Mouse (Mus musculus): ENCODE data around the gene Hc.
A peak's percentile ranks its signal among the peaks of the same experiment; 100 is the strongest.

Hc gene

GRCm38 (mm10) chr2:34976945-34977658, 84.1 kb downstream of the Hc start:
- DNase-seq (ENCODE audit: low spot score): no peak

GRCm38 (mm10) chr2:34976447-34976846, 84.8 kb downstream of the Hc start:
- no peak for DNase-seq (ENCODE audit: low spot score)

DNA sequence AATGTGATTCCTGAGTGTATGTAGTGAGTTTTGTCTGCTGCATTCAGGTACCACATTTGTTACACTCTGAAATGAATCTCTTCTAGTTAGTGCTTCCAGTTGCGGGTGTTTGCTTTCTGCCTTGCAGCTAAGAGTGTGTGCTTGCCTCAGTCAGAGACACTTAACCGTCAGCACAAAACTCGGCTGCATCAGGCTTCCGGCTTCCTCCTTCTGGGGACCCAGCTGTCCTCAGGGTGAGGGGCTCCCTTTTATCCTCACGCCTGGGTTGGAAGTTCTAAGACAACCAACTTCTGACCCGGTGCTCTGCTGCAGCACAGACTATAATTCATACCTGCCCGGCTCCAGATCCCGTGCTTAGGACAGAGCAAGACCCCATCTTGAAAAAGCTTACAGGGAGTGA, 88.2 kb downstream of the Hc start:
- DNase-seq (ENCODE audit: low spot score): no peak

DNA sequence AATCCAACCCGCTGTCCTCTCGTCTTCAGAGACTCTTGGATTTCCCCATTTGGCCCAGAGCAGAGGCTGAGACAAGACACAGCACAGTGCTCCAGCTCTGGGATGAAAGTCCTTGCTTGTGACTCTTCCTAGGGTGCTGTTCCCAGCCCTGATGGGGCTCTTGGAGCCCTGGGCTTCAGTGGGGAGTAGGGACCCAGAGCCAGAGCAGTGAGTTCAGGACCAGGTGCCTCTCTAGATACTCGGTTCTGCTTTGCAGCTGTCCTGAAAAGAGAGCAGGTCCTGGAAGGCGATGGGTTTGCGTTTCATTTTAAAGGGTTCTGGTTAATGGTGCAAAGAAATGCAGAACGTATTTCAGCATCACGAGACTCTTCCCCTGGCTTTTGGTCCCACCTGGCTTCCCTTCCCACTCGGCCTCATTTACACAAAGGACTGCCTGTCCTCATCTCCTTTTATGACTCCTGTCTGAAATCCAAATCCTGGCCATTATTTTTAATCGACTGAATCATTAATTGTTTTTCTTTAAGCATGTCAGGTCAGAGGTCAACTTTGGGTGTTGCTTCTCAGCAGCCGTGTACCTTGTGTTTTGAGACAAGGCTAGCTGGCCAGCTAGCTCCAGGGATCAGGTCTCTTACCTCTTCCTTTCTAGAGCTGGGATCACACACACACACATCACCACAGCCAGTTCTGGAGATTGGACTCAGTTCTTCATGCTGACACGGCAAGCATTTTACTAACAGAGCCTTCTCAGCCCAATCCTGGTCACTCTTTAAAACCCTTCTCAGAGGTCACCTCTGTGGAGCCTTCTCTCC, 90.0 kb downstream of the Hc start:
- no peak for DNase-seq (ENCODE audit: low spot score)

GRCm38 (mm10) chr2:34970092-34970750, 91.0 kb downstream of the Hc start:
- peak; percentile 63 for DNase-seq (ENCODE audit: low spot score)

- DNase-seq (ENCODE audit: low spot score): no peak
These were observed 92.1 kb downstream of the Hc start for GRCm38 (mm10) chr2:34969166-34969565.

GRCm38 (mm10) chr2:34966243-34966934, 94.8 kb downstream of the Hc start:
- no peak for DNase-seq (ENCODE audit: low spot score)

DNA sequence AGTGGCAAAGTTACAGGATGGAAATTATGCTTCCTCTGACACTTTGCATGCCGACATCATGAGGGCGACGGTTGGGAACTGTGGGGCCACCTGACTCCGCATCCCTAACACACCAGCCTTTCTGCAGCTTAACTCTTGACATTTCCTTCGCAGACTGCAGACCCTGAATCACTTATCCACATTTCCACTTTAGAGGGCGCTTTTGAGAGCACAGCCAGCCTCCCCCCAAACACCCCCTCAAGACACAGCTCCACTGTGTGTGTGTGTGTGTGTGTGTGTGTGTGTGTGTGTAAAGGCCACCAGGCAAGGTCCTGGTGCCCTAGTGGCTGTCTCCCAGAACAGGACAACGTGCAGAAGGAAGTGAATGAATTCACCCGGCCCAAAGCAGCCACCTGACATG, 95.4 kb downstream of the Hc start:
- DNase-seq (ENCODE audit: low spot score): no peak

GRCm38 (mm10) chr2:34965293-34965692, 95.9 kb downstream of the Hc start:
- DNase-seq (ENCODE audit: low spot score): no peak

DNA sequence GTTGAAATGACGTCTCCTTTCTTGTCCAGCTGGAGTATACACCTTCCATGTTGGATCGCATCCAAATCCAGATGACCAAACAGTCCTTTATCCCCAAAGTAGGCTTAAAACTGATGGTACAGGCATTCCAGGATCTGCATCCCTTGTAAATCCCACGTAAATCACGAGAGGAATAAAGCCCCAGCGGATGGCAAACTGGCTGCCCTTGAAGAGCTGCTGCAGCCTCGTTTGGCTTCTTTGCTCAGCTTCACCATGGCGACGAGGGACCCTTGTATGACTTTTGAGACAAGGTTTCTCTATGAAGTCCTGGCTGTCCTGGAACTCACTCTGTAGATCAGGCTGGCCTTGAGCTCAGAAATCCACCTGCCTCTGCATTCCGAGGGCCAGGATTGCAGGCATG, 96.6 kb downstream of the Hc start:
- DNase-seq (ENCODE audit: low spot score): no peak

DNA sequence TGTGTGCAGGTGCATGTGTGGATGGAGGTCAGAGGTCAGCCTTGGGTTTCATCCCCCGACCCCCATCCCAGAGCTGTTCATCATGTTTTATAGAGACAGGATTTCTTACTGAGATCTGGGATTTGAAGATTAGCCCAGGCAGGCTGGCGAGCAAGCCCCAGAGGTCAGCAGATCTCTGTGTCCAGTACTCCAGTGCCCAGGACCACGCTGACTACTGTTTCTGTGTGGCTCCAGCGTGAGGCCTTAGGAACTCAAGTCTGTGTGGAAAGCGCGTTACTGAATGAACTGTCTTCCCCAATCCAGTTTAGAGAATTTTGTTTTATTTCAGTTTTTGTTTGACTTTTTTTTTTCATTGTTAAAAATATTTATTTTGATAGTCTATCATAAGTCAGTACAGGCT, 97.0 kb downstream of the Hc start:
- no peak for DNase-seq (ENCODE audit: low spot score)

- DNase-seq (ENCODE audit: low spot score): no peak
These were observed 97.8 kb downstream of the Hc start for GRCm38 (mm10) chr2:34963371-34963956.

DNA sequence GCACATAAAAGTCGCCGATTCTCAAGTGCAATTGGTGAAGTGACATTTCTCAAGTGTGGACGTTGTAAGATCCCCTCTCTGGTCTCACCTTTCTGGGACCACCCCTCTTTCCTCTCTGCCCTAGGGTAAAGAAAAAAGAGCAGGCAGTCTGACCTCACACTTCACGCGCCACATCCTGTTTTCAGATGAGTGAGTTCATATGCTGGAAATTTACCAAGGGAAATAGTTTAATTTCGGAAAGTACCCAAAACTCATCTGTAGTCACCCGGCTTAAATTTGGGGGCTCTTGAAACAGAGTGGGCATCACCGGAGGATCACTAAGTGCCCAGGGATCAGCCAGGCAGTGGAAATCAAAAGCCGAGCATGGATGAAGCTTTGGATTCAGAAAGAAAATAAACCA, 98.3 kb downstream of the Hc start:
- DNase-seq (ENCODE audit: low spot score): no peak

- DNase-seq (ENCODE audit: low spot score): no peak
These were observed 99.0 kb downstream of the Hc start for GRCm38 (mm10) chr2:34962211-34962610.

DNA sequence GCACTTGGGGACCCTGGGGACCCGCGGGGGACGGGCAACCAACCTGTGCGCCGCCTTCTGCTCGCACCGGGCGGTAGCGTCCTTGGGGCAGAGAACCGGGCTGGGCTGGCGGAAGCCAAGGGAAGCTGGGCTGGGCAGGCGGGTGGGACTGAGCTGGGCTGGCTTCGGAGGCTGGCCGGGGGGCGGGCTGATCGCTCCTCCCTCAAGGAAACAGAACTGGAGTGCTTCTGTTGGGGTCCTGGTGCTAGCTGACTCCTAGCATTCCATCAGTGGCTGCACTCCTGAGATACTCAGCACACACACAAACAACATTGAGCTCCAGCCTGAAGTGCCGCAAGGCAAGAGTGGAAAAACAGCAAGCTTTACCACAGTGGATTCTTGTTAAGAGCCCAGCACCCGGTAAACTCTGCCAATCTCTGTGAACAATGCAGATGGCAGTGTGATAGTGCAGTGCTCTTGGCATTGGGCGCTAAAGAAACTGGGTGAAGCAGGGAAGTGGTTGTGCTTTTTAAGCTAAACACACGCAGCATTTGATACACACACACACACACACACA, 99.7 kb downstream of the Hc start, which contains the start of gene Traf1:
Traf1 (minus strand) TSS at position 292 of the 556 bp plus-strand sequence.
- no peak for DNase-seq (ENCODE audit: low spot score)

DNA sequence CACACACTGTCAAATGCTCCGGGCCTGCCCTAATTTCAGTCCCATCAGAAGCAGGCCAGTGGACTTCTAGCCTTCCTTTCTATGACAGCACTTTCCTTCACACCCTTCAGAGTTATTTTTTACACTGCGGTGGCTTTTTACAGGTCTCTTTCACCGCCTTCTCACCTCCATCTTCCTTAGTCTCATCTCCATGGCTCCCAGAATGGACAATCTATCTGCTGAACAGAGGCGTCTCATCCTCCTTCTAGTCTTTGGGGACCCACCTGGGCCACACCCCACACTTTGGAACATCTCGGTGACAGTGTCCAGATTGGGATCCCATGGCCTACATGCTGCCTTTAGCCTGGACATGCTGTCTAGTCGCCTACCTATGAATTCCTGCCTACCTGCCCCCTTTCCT, 100.3 kb downstream of the Hc start:
- no peak for DNase-seq (ENCODE audit: low spot score)

DNA sequence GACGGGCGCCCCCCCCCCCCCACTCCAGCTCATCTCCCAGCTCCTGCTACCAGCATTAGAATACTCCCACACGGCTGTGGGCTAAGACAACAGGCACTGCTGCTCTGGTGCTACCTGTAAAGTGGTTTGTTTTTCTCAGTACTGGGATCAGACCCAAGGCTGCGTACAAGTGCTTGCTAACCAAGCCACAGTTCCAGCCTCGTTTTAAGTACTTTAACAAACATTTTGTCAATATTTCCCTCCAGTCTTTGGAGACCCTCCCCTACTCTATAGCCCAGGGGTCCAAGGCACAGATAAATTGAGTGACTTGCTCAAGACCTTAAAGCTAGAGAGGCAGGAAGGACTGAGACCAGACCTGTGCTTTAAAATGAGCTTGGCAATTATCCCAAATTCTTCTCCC, 100.8 kb downstream of the Hc start:
- DNase-seq (ENCODE audit: low spot score): no peak

GRCm38 (mm10) chr2:34958582-34958981, 102.7 kb downstream of the Hc start:
- no peak for DNase-seq (ENCODE audit: low spot score)

DNA sequence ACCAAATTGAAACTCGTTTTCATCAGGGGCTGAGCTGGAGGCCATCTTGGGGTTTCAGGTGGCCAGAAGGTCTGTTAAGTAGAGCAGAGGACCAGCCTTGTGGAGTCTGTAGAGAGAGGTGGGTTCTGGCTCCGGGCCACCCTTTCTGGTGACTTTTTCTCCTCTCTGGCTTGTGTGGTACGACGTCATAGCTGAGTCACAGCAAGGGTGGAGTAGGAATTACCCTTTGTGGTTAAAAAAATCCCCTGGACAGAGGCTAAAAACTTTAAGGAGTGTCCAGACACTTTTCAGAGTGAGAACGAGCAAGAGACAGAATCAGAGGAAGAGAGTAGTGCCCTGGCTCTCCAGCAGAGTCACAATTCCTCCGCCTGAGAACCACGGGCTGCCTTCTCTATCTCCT, 103.2 kb downstream of the Hc start:
- no peak for DNase-seq (ENCODE audit: low spot score)

GRCm38 (mm10) chr2:34957405-34957804, 103.8 kb downstream of the Hc start:
- no peak for DNase-seq (ENCODE audit: low spot score)

GRCm38 (mm10) chr2:34956941-34957340, 104.3 kb downstream of the Hc start:
- DNase-seq (ENCODE audit: low spot score): no peak

DNA sequence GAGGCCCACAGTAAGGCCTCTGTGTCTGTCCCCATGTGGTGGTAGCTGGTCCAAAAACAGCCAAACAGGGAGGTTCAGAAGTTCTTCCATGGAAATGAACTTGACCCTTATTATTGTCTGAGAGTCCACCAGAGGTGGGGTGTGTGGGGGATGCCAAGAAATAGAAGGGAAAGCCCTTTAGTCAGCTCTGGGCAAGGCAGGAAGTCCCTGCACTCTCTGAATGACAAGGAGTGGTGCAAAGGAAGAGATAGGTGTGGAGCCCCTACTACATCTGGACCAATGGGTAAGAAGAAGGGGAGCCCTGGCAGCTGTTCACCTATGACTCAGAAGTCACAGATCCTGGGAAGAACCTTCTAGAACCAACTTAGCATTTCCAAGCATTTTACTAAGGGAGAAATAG, 106.9 kb downstream of the Hc start:
- no peak for DNase-seq (ENCODE audit: low spot score)
